Mouse (Mus musculus): ENCODE measurements around the gene Uqcc2. TPM values are rescaled to one million over a fixed set of nuclear protein-coding genes. Genes with fewer than 3 reads are reported as not detected.

Gene Uqcc2
- polyA plus RNA-seq, 1 experiment from 2014 or later, result 385 TPM

GRCm38 (mm10) chr17:27134187-27134586 lies 471 bp upstream of the Uqcc2 start:
- H3K9me3 ChIP-seq (replicated peaks; ENCODE audit: control insufficient read depth, low read length), result no peaks in the 10 kb centered on the region
- peak overlapping the region; percentile 75; the same call in 1 of the 2 replicates for H3K27ac ChIP-seq (ENCODE audit: low read depth, low read length)
- H3K4me2 ChIP-seq (ENCODE audit: low read length), result peak overlapping the region; percentile 52
- WGBS, result 29% methylated on average over 9 of the region's 9 CpGs
- H3K4me3 ChIP-seq (ENCODE audit: low read depth, low read length), result peak overlapping the region; percentile 54
- no peaks in the 10 kb centered on the region for H3K27me3 ChIP-seq (replicated peaks; ENCODE audit: control insufficient read depth, insufficient read depth, low read length)
- H3K36me3 ChIP-seq (ENCODE audit: control insufficient read depth, insufficient read depth, low read length), result no peaks in the 10 kb centered on the region
- ATAC-seq, result peak; percentile 13; the same call in 1 of the 2 replicates
- no peak for DNase-seq (ENCODE audit: low spot score)
- peak overlapping the region; percentile 71 for H3K9ac ChIP-seq (ENCODE audit: low read length)
- H3K4me1 ChIP-seq (ENCODE audit: control insufficient read depth, insufficient read depth, low read length), result peaks cover 19% of the 10 kb centered on the region

- WGBS, result 92% methylated on average over 10 of the region's 10 CpGs
- Histone ChIP-seq H3K27ac (ENCODE audit: low read depth, low read length) (no peak overlapping the region), H3K27me3 (replicated peaks; ENCODE audit: control insufficient read depth, insufficient read depth, low read length) (no peaks in the 10 kb centered on the region), H3K9me3 (replicated peaks; ENCODE audit: control insufficient read depth, low read length) (no peaks in the 10 kb centered on the region), H3K36me3 (ENCODE audit: control insufficient read depth, insufficient read depth, low read length) (no peaks in the 10 kb centered on the region), H3K4me3 (ENCODE audit: low read depth, low read length) (no peak overlapping the region), H3K4me1 (ENCODE audit: control insufficient read depth, insufficient read depth, low read length) (peaks cover 10% of the 10 kb centered on the region; the same call in 1 of the 2 replicates), H3K9ac (ENCODE audit: low read length) (no peak overlapping the region), H3K4me2 (ENCODE audit: low read length) (no peak overlapping the region)
- DNase-seq (ENCODE audit: low spot score) (no peak), ATAC-seq (no peak)
These were observed 1.5 kb downstream of the Uqcc2 start for GRCm38 (mm10) chr17:27132238-27132637.

GRCm38 (mm10) chr17:27131240-27131665 lies 2.5 kb downstream of the Uqcc2 start:
- H3K9ac ChIP-seq (ENCODE audit: low read length), result peak overlapping the region; percentile 25; the same call in 1 of the 2 replicates
- H3K4me3 ChIP-seq (ENCODE audit: low read depth, low read length), result no peak overlapping the region
- no peaks in the 10 kb centered on the region for H3K36me3 ChIP-seq (ENCODE audit: control insufficient read depth, insufficient read depth, low read length)
- 84% methylated on average over 10 of the region's 10 CpGs for WGBS
- H3K4me2 ChIP-seq (ENCODE audit: low read length), result no peak overlapping the region
- no peak overlapping the region for H3K27ac ChIP-seq (ENCODE audit: low read depth, low read length)
- H3K9me3 ChIP-seq (replicated peaks; ENCODE audit: control insufficient read depth, low read length), result no peaks in the 10 kb centered on the region
- no peaks in the 10 kb centered on the region for H3K27me3 ChIP-seq (replicated peaks; ENCODE audit: control insufficient read depth, insufficient read depth, low read length)
- peaks cover 10% of the 10 kb centered on the region; the same call in 1 of the 2 replicates for H3K4me1 ChIP-seq (ENCODE audit: control insufficient read depth, insufficient read depth, low read length)
- no peak for ATAC-seq
- no peak for DNase-seq (ENCODE audit: low spot score)

- WGBS, result 53% methylated on average over 9 of the region's 9 CpGs
- H3K9ac ChIP-seq (ENCODE audit: low read length), result no peak overlapping the region
- H3K36me3 ChIP-seq (ENCODE audit: control insufficient read depth, insufficient read depth, low read length), result no peaks in the 10 kb centered on the region
- no peak for DNase-seq (ENCODE audit: low spot score)
- H3K4me3 ChIP-seq (ENCODE audit: low read depth, low read length), result no peak overlapping the region
- no peak overlapping the region for H3K27ac ChIP-seq (ENCODE audit: low read depth, low read length)
- no peaks in the 10 kb centered on the region for H3K27me3 ChIP-seq (replicated peaks; ENCODE audit: control insufficient read depth, insufficient read depth, low read length)
- no peak overlapping the region for H3K4me2 ChIP-seq (ENCODE audit: low read length)
- no peaks in the 10 kb centered on the region for H3K9me3 ChIP-seq (replicated peaks; ENCODE audit: control insufficient read depth, low read length)
- no peak for ATAC-seq
- H3K4me1 ChIP-seq (ENCODE audit: control insufficient read depth, insufficient read depth, low read length), result peaks cover 10% of the 10 kb centered on the region; the same call in 1 of the 2 replicates
These were observed 3.5 kb downstream of the Uqcc2 start for GRCm38 (mm10) chr17:27130246-27130645.

- Histone ChIP-seq H3K27ac (ENCODE audit: low read depth, low read length) (no peak overlapping the region), H3K4me2 (ENCODE audit: low read length) (no peak overlapping the region), H3K9me3 (replicated peaks; ENCODE audit: control insufficient read depth, low read length) (no peaks in the 10 kb centered on the region), H3K9ac (ENCODE audit: low read length) (no peak overlapping the region), H3K27me3 (replicated peaks; ENCODE audit: control insufficient read depth, insufficient read depth, low read length) (no peaks in the 10 kb centered on the region), H3K4me3 (ENCODE audit: low read depth, low read length) (no peak overlapping the region), H3K36me3 (ENCODE audit: control insufficient read depth, insufficient read depth, low read length) (no peaks in the 10 kb centered on the region), H3K4me1 (ENCODE audit: control insufficient read depth, insufficient read depth, low read length) (peaks cover 10% of the 10 kb centered on the region; the same call in 1 of the 2 replicates)
- 93% methylated on average over 7 of the region's 7 CpGs for WGBS
- ATAC-seq (no peak), DNase-seq (ENCODE audit: low spot score) (no peak)
These were observed 3.9 kb downstream of the Uqcc2 start for GRCm38 (mm10) chr17:27129819-27130218.

GRCm38 (mm10) chr17:27129291-27129690 lies 4.4 kb downstream of the Uqcc2 start:
- WGBS, result 57% methylated on average over 13 of the region's 13 CpGs
- DNase-seq (ENCODE audit: low spot score) (no peak), ATAC-seq (no peak)
- no peak overlapping the region for H3K4me3 ChIP-seq (ENCODE audit: low read depth, low read length)
- H3K27me3 ChIP-seq (replicated peaks; ENCODE audit: control insufficient read depth, insufficient read depth, low read length), result no peaks in the 10 kb centered on the region
- no peak overlapping the region for H3K9ac ChIP-seq (ENCODE audit: low read length)
- no peak overlapping the region for H3K27ac ChIP-seq (ENCODE audit: low read depth, low read length)
- H3K4me1 ChIP-seq (ENCODE audit: control insufficient read depth, insufficient read depth, low read length), result peaks cover 10% of the 10 kb centered on the region; the same call in 1 of the 2 replicates
- H3K4me2 ChIP-seq (ENCODE audit: low read length), result no peak overlapping the region
- H3K36me3 ChIP-seq (ENCODE audit: control insufficient read depth, insufficient read depth, low read length), result 0 out of 2 replicates have a peak, but pooled peaks cover 2% of the 10 kb centered on the region
- no peaks in the 10 kb centered on the region for H3K9me3 ChIP-seq (replicated peaks; ENCODE audit: control insufficient read depth, low read length)

GRCm38 (mm10) chr17:27128189-27128588 lies 5.5 kb downstream of the Uqcc2 start:
- H3K9ac ChIP-seq (ENCODE audit: low read length), result no peak overlapping the region
- 88% methylated on average over 5 of the region's 5 CpGs for WGBS
- ATAC-seq, result no peak

GRCm38 (mm10) chr17:27126974-27127373 lies 6.7 kb downstream of the Uqcc2 start:
- no peak overlapping the region for H3K27ac ChIP-seq (ENCODE audit: low read depth, low read length)
- no peak for DNase-seq (ENCODE audit: low spot score)
- no peak for ATAC-seq
- WGBS, result 85% methylated on average over 10 of the region's 10 CpGs
- no peak overlapping the region for H3K4me2 ChIP-seq (ENCODE audit: low read length)
- H3K9me3 ChIP-seq (replicated peaks; ENCODE audit: control insufficient read depth, low read length), result no peaks in the 10 kb centered on the region
- H3K9ac ChIP-seq (ENCODE audit: low read length), result no peak overlapping the region
- H3K36me3 ChIP-seq (ENCODE audit: control insufficient read depth, insufficient read depth, low read length), result peaks cover 23% of the 10 kb centered on the region
- no peak overlapping the region for H3K4me3 ChIP-seq (ENCODE audit: low read depth, low read length)
- 0 out of 2 replicates have a peak, but pooled peaks cover 5% of the 10 kb centered on the region for H3K4me1 ChIP-seq (ENCODE audit: control insufficient read depth, insufficient read depth, low read length)
- no peaks in the 10 kb centered on the region for H3K27me3 ChIP-seq (replicated peaks; ENCODE audit: control insufficient read depth, insufficient read depth, low read length)

More at GRCm38 (mm10) chr17:27128189-27128588, 5.5 kb downstream of the Uqcc2 start:
- Histone ChIP-seq H3K27me3 (replicated peaks; ENCODE audit: control insufficient read depth, insufficient read depth, low read length) (no peaks in the 10 kb centered on the region), H3K9me3 (replicated peaks; ENCODE audit: control insufficient read depth, low read length) (no peaks in the 10 kb centered on the region), H3K4me2 (ENCODE audit: low read length) (no peak overlapping the region), H3K4me3 (ENCODE audit: low read depth, low read length) (no peak overlapping the region), H3K4me1 (ENCODE audit: control insufficient read depth, insufficient read depth, low read length) (peaks cover 8% of the 10 kb centered on the region; the same call in 1 of the 2 replicates), H3K27ac (ENCODE audit: low read depth, low read length) (no peak overlapping the region), H3K36me3 (ENCODE audit: control insufficient read depth, insufficient read depth, low read length) (peaks cover 11% of the 10 kb centered on the region; the same call in 1 of the 2 replicates)
- DNase-seq (ENCODE audit: low spot score), result no peak

- ATAC-seq (no peak), DNase-seq (ENCODE audit: low spot score) (no peak)
- H3K27me3 ChIP-seq (replicated peaks; ENCODE audit: control insufficient read depth, insufficient read depth, low read length), result no peaks in the 10 kb centered on the region
- H3K4me3 ChIP-seq (ENCODE audit: low read depth, low read length), result no peak overlapping the region
- no peak overlapping the region for H3K9ac ChIP-seq (ENCODE audit: low read length)
- no peaks in the 10 kb centered on the region for H3K9me3 ChIP-seq (replicated peaks; ENCODE audit: control insufficient read depth, low read length)
- no peak overlapping the region for H3K27ac ChIP-seq (ENCODE audit: low read depth, low read length)
- 83% methylated on average over 11 of the region's 11 CpGs for WGBS
- H3K4me1 ChIP-seq (ENCODE audit: control insufficient read depth, insufficient read depth, low read length), result peaks cover 10% of the 10 kb centered on the region
- peaks cover 25% of the 10 kb centered on the region for H3K36me3 ChIP-seq (ENCODE audit: control insufficient read depth, insufficient read depth, low read length)
- no peak overlapping the region for H3K4me2 ChIP-seq (ENCODE audit: low read length)
These were observed 8.0 kb downstream of the Uqcc2 start for GRCm38 (mm10) chr17:27125669-27126202.
